Mouse (Mus musculus) liver, postnatal 0 days (tissue): ENCODE measurements around the gene Uqcr11.

Experiments used
- CTCF ChIP-seq: sonication (generic); IDR thresholded peaks from 2 replicates; pipeline ENCODE4 v1.5.1; 2016; ENCODE audit warnings: antibody characterized with exemption, low read depth
- EP300 ChIP-seq: IDR thresholded peaks from 2 replicates; pipeline ENCODE4 v1.6.1; 2016; ENCODE audit warnings: antibody characterized with exemption, low read depth, mild to moderate bottlenecking

- TF ChIP-seq EP300, result peak; percentile 95
- TF ChIP-seq CTCF, result peak; percentile 4; the same call in 1 of the 2 replicates
Measured at GRCm38 (mm10) chr10:80433513-80434232, 27.0 kb upstream of the Uqcr11 start, which contains the start of gene Tcf3.
